Mouse (Mus musculus): ENCODE data around the gene Hist3h2ba.

Gene Hist3h2ba

GRCm38 (mm10) chr11:58964216-58964615 is 15.5 kb downstream of the Hist3h2ba start:
- DNase-seq (ENCODE audit: low spot score): no peak

- no peak for DNase-seq (ENCODE audit: low spot score)
These were observed 16.5 kb downstream of the Hist3h2ba start for GRCm38 (mm10) chr11:58965001-58965760.

- no peak for DNase-seq (ENCODE audit: low spot score)
These were observed 18.6 kb downstream of the Hist3h2ba start for GRCm38 (mm10) chr11:58967346-58967745.

GRCm38 (mm10) chr11:58968551-58968950 is 19.8 kb downstream of the Hist3h2ba start:
- DNase-seq (ENCODE audit: low spot score): no peak

GRCm38 (mm10) chr11:58969027-58969426 is 20.3 kb downstream of the Hist3h2ba start:
- DNase-seq (ENCODE audit: low spot score): no peak

GRCm38 (mm10) chr11:58969659-58970058 is 20.9 kb downstream of the Hist3h2ba start:
- DNase-seq (ENCODE audit: low spot score): no peak

- DNase-seq (ENCODE audit: low spot score): no peak
These were observed 22.3 kb downstream of the Hist3h2ba start for GRCm38 (mm10) chr11:58970831-58971530.

- no peak for DNase-seq (ENCODE audit: low spot score)
These were observed 23.1 kb downstream of the Hist3h2ba start for GRCm38 (mm10) chr11:58971796-58972195.

- no peak for DNase-seq (ENCODE audit: low spot score)
These were observed 25.7 kb downstream of the Hist3h2ba start for GRCm38 (mm10) chr11:58974414-58974813.

GRCm38 (mm10) chr11:58977150-58977549 is 28.4 kb downstream of the Hist3h2ba start:
- peak; percentile 41 for DNase-seq (ENCODE audit: low spot score)

- DNase-seq (ENCODE audit: low spot score): no peak
These were observed 28.9 kb downstream of the Hist3h2ba start for GRCm38 (mm10) chr11:58977607-58978026.

GRCm38 (mm10) chr11:58978027-58978705 is 29.4 kb downstream of the Hist3h2ba start, which contains the start of gene Trim11:
Gene Trim11, plus strand, starts transcription at chr11:58978093.
- DNase-seq (ENCODE audit: low spot score): peak; percentile 89

GRCm38 (mm10) chr11:58978706-58979030 is 29.9 kb downstream of the Hist3h2ba start:
- DNase-seq (ENCODE audit: low spot score): no peak

- no peak for DNase-seq (ENCODE audit: low spot score)
These were observed 30.5 kb downstream of the Hist3h2ba start for GRCm38 (mm10) chr11:58979183-58979582.

GRCm38 (mm10) chr11:58979661-58980060 is 30.9 kb downstream of the Hist3h2ba start:
- DNase-seq (ENCODE audit: low spot score): no peak

GRCm38 (mm10) chr11:58980381-58980990 is 31.8 kb downstream of the Hist3h2ba start:
- DNase-seq (ENCODE audit: low spot score): no peak

- no peak for DNase-seq (ENCODE audit: low spot score)
These were observed 33.1 kb downstream of the Hist3h2ba start for GRCm38 (mm10) chr11:58981541-58982447.

GRCm38 (mm10) chr11:58982471-58983097 is 33.9 kb downstream of the Hist3h2ba start:
- DNase-seq (ENCODE audit: low spot score): no peak

- DNase-seq (ENCODE audit: low spot score): no peak
These were observed 35.1 kb downstream of the Hist3h2ba start for GRCm38 (mm10) chr11:58983691-58984341.

- DNase-seq (ENCODE audit: low spot score): no peak
These were observed 35.9 kb downstream of the Hist3h2ba start for GRCm38 (mm10) chr11:58984657-58985056.
